Comparison of ENCODE assay signal across 9 mouse cellular contexts in the genomic region with DNA sequence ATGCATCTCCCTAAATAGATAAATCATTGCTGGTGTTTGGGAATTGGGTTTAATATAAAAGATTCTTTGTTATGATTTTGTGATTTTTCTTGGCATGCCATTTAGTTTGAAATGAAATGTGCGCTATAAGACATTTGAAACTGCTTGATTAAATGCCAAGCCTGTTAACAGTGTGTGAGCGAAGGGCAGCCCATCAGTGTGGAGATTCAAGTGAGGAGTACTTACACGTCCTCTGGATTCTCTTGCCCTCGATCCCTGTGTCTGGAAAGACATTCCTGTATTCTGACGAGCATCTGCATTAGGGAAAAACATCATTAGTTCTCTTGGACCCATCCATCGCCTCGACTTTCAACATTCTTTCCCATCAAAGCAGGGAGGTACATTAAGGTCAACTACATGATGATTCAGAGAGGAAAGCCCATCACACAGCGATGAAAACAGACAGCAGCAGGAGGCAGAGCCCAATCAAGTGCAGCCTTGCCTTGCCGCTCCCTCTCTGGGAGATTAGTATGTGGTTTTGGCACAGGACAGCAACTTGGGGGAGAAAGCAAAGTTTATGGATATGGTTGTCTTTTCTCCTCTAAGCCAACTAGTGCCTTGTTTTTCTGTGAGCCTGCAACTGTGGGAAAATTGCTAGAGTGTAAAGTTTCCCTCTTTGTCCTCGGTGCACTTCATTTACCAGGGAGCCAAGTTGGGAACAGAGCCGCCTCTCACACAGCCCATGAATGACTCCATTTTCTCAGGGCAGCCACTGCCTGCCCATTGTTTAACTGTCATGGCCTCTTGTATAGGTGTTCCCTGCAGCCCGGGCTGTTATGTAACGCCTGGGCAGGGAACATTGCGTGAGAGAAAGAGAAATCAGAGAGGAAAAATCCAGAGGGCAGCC. TPM values are rescaled to one million over a fixed set of nuclear protein-coding genes. Genes with fewer than 3 reads are reported as not detected.
DNase-seq lines count a peak whose midpoint lies in the region; ATAC-seq lines count a peak whose summit lies in the region.
"Had no signal": no experiment of that assay in that cellular context is flagged by ENCODE, and none has a peak within 500 bp of the region (broad histone marks: within the 10 kb centered on the region; RNA-seq: fewer than 3 reads in every experiment).

No protein-coding gene starts in this region.

- H3K4me2 ChIP-seq in forebrain, embryonic 13.5 days: peak overlapping the region; percentile 21; the same call in 1 of the 2 replicates
- peak overlapping the region; percentile 3; the same call in 1 of the 2 replicates for H3K4me2 ChIP-seq in neural tube, embryonic 14.5 days (ENCODE audit: low read depth, low read length)

- H3K9ac ChIP-seq in forebrain, embryonic 13.5 days: no peak overlapping the region
- no peak overlapping the region for H3K9ac ChIP-seq in neural tube, embryonic 14.5 days (replicated peaks; ENCODE audit: low read depth, low read length)

- H3K27me3 ChIP-seq in forebrain, embryonic 13.5 days: no peaks in the 10 kb centered on the region
- no peaks in the 10 kb centered on the region for H3K27me3 ChIP-seq in neural tube, embryonic 14.5 days (ENCODE audit: control insufficient read depth, insufficient read depth, low read length)

- no peaks in the 10 kb centered on the region for H3K9me3 ChIP-seq in forebrain, embryonic 13.5 days (replicated peaks)
- 0 out of 2 replicates have a peak, but pooled peaks cover 2% of the 10 kb centered on the region for H3K9me3 ChIP-seq in neural tube, embryonic 14.5 days (ENCODE audit: control insufficient read depth, low read length)

- no peak overlapping the region for H3K4me3 ChIP-seq in forebrain, embryonic 13.5 days
- H3K4me3 ChIP-seq in neural tube, embryonic 14.5 days (ENCODE audit: low read depth, low read length): no peak overlapping the region

- whole genome bisulfite sequencing in forebrain, embryonic 13.5 days: 24% methylated on average over 14 of the region's 14 CpGs
- WGBS in neural tube, embryonic 14.5 days: 36% methylated on average over 14 of the region's 14 CpGs

- intact Hi-C loops in gastrocnemius, postnatal 14 days (cut with DNase I; ENCODE audit: low total_unique reads): no loop called here
- intact Hi-C loops in left cerebral cortex, postnatal 25 days (cut with DNase I): loop anchor here (1.0 to 2.0 kb wide), 2 partner anchors 17 to 54 kb away; no protein-coding TSS in a partner anchor
- intact Hi-C loops in heart, postnatal 25 days (cut with DNase I): no loop called here

- no peaks in the 10 kb centered on the region for H3K36me3 ChIP-seq in forebrain, embryonic 13.5 days (ENCODE audit: poor library complexity, severe bottlenecking)
- H3K36me3 ChIP-seq in neural tube, embryonic 14.5 days (ENCODE audit: control insufficient read depth, insufficient read depth, low read length): no peaks in the 10 kb centered on the region

- peak; percentile 98 for ATAC-seq in forebrain, embryonic 13.5 days
- ATAC-seq in neural tube, embryonic 14.5 days (ENCODE audit: low read depth): peak; percentile 95

- H3K27ac ChIP-seq in forebrain, embryonic 13.5 days: peak overlapping the region; percentile 86
- H3K27ac ChIP-seq in neural tube, embryonic 14.5 days (ENCODE audit: low read depth, low read length): peak overlapping the region; percentile 69

- H3K4me1 ChIP-seq in forebrain, embryonic 13.5 days: peaks cover 22% of the 10 kb centered on the region
- H3K4me1 ChIP-seq in neural tube, embryonic 14.5 days (ENCODE audit: control insufficient read depth, insufficient read depth, low read length): no peaks in the 10 kb centered on the region

- peak; percentile 51 for DNase-seq in gastrocnemius, adult 18-20 months (ENCODE audit: low spot score)
- DNase-seq in gastrocnemius, postnatal 14 days: no peak
- DNase-seq in NIH3T3 (ENCODE audit: low read depth): peak; percentile 63
- DNase-seq in left cerebral cortex, postnatal 25 days (ENCODE audit: low spot score in 2 of 2): peak; percentile 60 to 79
- DNase-seq in thymus, postnatal 36 days: no peak
- DNase-seq in heart, postnatal 25 days (ENCODE audit: low spot score): no peak

RNA-seq across cellular contexts. Expression of a gene that starts 44.6 kb away (rescaled TPM):
- not detected for total RNA-seq in gastrocnemius, adult 18-20 months (2021)
- total RNA-seq in gastrocnemius, postnatal 14 days (2021): under 1 TPM in 1 of 2 experiments, not detected in 1; 0.20 TPM
- polyA plus RNA-seq in forebrain, embryonic 13.5 days (2015; fragmentation: Nextera tagmentation; extraction: Ambion mirVana): not detected in 2 replicates
- total RNA-seq in left cerebral cortex, postnatal 25 days (2021): under 1 TPM; 0.80 to 0.92 TPM
- 0.83 and 0.91 TPM in 2 replicates for polyA plus RNA-seq in neural tube, embryonic 14.5 days (2014; fragmentation: Nextera tagmentation; extraction: Ambion mirVana)
- total RNA-seq in heart, postnatal 25 days (2021): not detected
- polyA plus RNA-seq: large intestine, adult 2 months had no signal

Comparison
In these comparisons a context has a peak if more than half of its experiments do, and no peak if none do; other contexts are left out.
1. DNase-seq: peak in gastrocnemius, adult 18-20 months (single experiment), NIH3T3 (single experiment) and left cerebral cortex, postnatal 25 days (2 of 2); none in gastrocnemius, postnatal 14 days (single experiment), thymus, postnatal 36 days (0 of 2) and heart, postnatal 25 days (single experiment).